11 mouse cellular contexts compared by ENCODE assay signal in genomic region chr17:48057382-48057781, GRCm38 (mm10). TPM values are rescaled to one million over a fixed set of nuclear protein-coding genes. Genes with fewer than 3 reads are reported as not detected.
A peak's percentile ranks its signal among the peaks of the same experiment; 100 is the strongest.
DNase-seq lines count a peak whose midpoint lies in the region; ATAC-seq and TF ChIP-seq lines count a peak whose summit lies in the region.
"Had no signal": no experiment of that assay in that cellular context is flagged by ENCODE, and none has a peak within 500 bp of the region (broad histone marks: within the 10 kb centered on the region; RNA-seq: fewer than 3 reads in every experiment).

No protein-coding gene starts in this region.

- peak overlapping the region; percentile 8; the same call in 1 of the 2 replicates for H3K4me2 ChIP-seq in hindbrain, embryonic 16.5 days (ENCODE audit: low read length)
- no peak overlapping the region for H3K4me2 ChIP-seq in neural tube, embryonic 14.5 days (ENCODE audit: low read depth, low read length)

- H3K36me3 ChIP-seq in heart, adult 2 months (ENCODE audit: control insufficient read depth, insufficient read depth, low read length): no peaks in the 10 kb centered on the region
- H3K36me3 ChIP-seq in hindbrain, embryonic 16.5 days (ENCODE audit: control insufficient read depth, insufficient read depth, low read length): no peaks in the 10 kb centered on the region
- H3K36me3 ChIP-seq in neural tube, embryonic 14.5 days (ENCODE audit: control insufficient read depth, insufficient read depth, low read length): no peaks in the 10 kb centered on the region

- H3K4me1 ChIP-seq in heart, adult 2 months (ENCODE audit: control insufficient read depth, insufficient read depth, low read length): no peaks in the 10 kb centered on the region
- peaks cover 14% of the 10 kb centered on the region for H3K4me1 ChIP-seq in hindbrain, embryonic 16.5 days (ENCODE audit: control insufficient read depth, insufficient read depth, low read depth, low read length)
- peaks cover 4% of the 10 kb centered on the region; the same call in 1 of the 2 replicates for H3K4me1 ChIP-seq in neural tube, embryonic 14.5 days (ENCODE audit: control insufficient read depth, insufficient read depth, low read length)

- 2% methylated on average over 12 of the region's 12 CpGs for WGBS in heart, adult 2 months
- 2% methylated on average over 12 of the region's 12 CpGs for WGBS in hindbrain, embryonic 16.5 days
- WGBS in neural tube, embryonic 14.5 days: 2% methylated on average over 12 of the region's 12 CpGs

- 0 out of 2 replicates have a peak, but pooled peaks have one; percentile 7 for TF ChIP-seq CTCF in heart, adult 2 months (IDR thresholded peaks at IDR 0.05)

- peak; percentile 58 for ATAC-seq in hindbrain, embryonic 16.5 days
- 0 out of 2 replicates have a peak, but pooled peaks have one; percentile 10 for ATAC-seq in neural tube, embryonic 14.5 days (ENCODE audit: low read depth)

- H3K4me3 ChIP-seq in heart, adult 2 months: no peak overlapping the region
- H3K4me3 ChIP-seq in hindbrain, embryonic 16.5 days (ENCODE audit: low read length): no peak overlapping the region
- H3K4me3 ChIP-seq in neural tube, embryonic 14.5 days (ENCODE audit: low read depth, low read length): no peak overlapping the region

- intact Hi-C loops in heart, postnatal 25 days (cut with DNase I): loop anchor here (5.0 kb wide), 1 partner anchor 35 kb away; no protein-coding TSS in a partner anchor
- intact Hi-C loops in heart, adult 2 months (cut with DNase I): no loop called here

- no peaks in the 10 kb centered on the region for H3K9me3 ChIP-seq in hindbrain, embryonic 16.5 days (ENCODE audit: control insufficient read depth, low read length)
- no peaks in the 10 kb centered on the region for H3K9me3 ChIP-seq in neural tube, embryonic 14.5 days (ENCODE audit: control insufficient read depth, low read length)

- no peak overlapping the region for H3K27ac ChIP-seq in heart, adult 2 months
- peak overlapping the region; percentile 36 for H3K27ac ChIP-seq in hindbrain, embryonic 16.5 days (ENCODE audit: low read depth, low read length)
- H3K27ac ChIP-seq in neural tube, embryonic 14.5 days (ENCODE audit: low read depth, low read length): no peak overlapping the region

- H3K27me3 ChIP-seq in heart, adult 2 months (ENCODE audit: control insufficient read depth, insufficient read depth, low read length): no peaks in the 10 kb centered on the region
- H3K27me3 ChIP-seq in hindbrain, embryonic 16.5 days (replicated peaks; ENCODE audit: control insufficient read depth, insufficient read depth, low read length): peaks cover 8% of the 10 kb centered on the region; the same call in 1 of the 2 replicates
- no peaks in the 10 kb centered on the region for H3K27me3 ChIP-seq in neural tube, embryonic 14.5 days (ENCODE audit: control insufficient read depth, insufficient read depth, low read length)

- no peaks in the 10 kb centered on the region for H3K79me2 ChIP-seq in heart, adult 2 months (replicated peaks; ENCODE audit: control insufficient read depth, insufficient read depth, low read length)

- H3K9ac ChIP-seq in heart, adult 2 months (ENCODE audit: low read depth, low read length): no peak overlapping the region
- 0 out of 2 replicates have a peak overlapping the region, but pooled peaks have one; percentile 17 for H3K9ac ChIP-seq in hindbrain, embryonic 16.5 days (ENCODE audit: low read depth, low read length)
- no peak overlapping the region for H3K9ac ChIP-seq in neural tube, embryonic 14.5 days (replicated peaks; ENCODE audit: low read depth, low read length)

- DNase-seq in heart, adult 11 months: peak; percentile 90
- no peak for DNase-seq in heart, postnatal 25 days (ENCODE audit: low spot score)
- DNase-seq in heart, adult 2 months: peak in 1 of 2 experiments; percentile 31
- no peak for DNase-seq in cerebellum, postnatal 36 days
- DNase-seq in urinary bladder, postnatal 25 days (ENCODE audit: low spot score): no peak
- no peak for DNase-seq in testis, postnatal 10 days (ENCODE audit: low spot score)
- DNase-seq: cerebellum, adult 18-20 months had no signal

- no peak for TF ChIP-seq POLR2A in heart, adult 2 months (IDR thresholded peaks at IDR 0.05; ENCODE audit: insufficient read depth, low read depth, low read length)

- no peak for TF ChIP-seq EP300 in heart, adult 2 months (IDR thresholded peaks at IDR 0.05; ENCODE audit: insufficient read depth, low read depth, low read length)

RNA-seq across cellular contexts. Expression of gene 1700122O11Rik, which starts 19.3 kb away (rescaled TPM):
- not detected for total RNA-seq in heart, postnatal 25 days (2021)
- total RNA-seq in heart, adult 2 months (2021): not detected
- polyA plus RNA-seq in heart, adult 2 months (2012; rRNA removed): not detected in 2 replicates
- not detected in 2 replicates for polyA plus RNA-seq in hindbrain, embryonic 16.5 days (2015; fragmentation: Nextera tagmentation; extraction: Ambion mirVana)
- polyA plus RNA-seq in neural tube, embryonic 14.5 days (2014; fragmentation: Nextera tagmentation; extraction: Ambion mirVana): not detected in 2 replicates
- total RNA-seq: liver, adult 2 months; monocyte, adult 5-6 weeks had no signal
- polyA plus RNA-seq: liver, adult 2 months had no signal

RNA-seq across cellular contexts. Expression of gene 1700067P10Rik, which starts 31.7 kb away (rescaled TPM):
- not detected for total RNA-seq in heart, postnatal 25 days (2021)
- not detected for total RNA-seq in heart, adult 2 months (2021)
- not detected in 2 replicates for polyA plus RNA-seq in heart, adult 2 months (2012; rRNA removed)
- 0.24 TPM in 2 replicates for polyA plus RNA-seq in hindbrain, embryonic 16.5 days (2015; fragmentation: Nextera tagmentation; extraction: Ambion mirVana)
- not detected in 2 replicates for polyA plus RNA-seq in neural tube, embryonic 14.5 days (2014; fragmentation: Nextera tagmentation; extraction: Ambion mirVana)
- total RNA-seq: liver, adult 2 months; monocyte, adult 5-6 weeks had no signal
- polyA plus RNA-seq: liver, adult 2 months had no signal
